Mouse (Mus musculus): ENCODE data around the gene Poc1a. TPM values are rescaled to one million over a fixed set of nuclear protein-coding genes. Genes with fewer than 3 reads are reported as not detected.

The Poc1a gene
- polyA plus RNA-seq (2017; shearing (Covaris generic)), result 2.5 TPM

DNA sequence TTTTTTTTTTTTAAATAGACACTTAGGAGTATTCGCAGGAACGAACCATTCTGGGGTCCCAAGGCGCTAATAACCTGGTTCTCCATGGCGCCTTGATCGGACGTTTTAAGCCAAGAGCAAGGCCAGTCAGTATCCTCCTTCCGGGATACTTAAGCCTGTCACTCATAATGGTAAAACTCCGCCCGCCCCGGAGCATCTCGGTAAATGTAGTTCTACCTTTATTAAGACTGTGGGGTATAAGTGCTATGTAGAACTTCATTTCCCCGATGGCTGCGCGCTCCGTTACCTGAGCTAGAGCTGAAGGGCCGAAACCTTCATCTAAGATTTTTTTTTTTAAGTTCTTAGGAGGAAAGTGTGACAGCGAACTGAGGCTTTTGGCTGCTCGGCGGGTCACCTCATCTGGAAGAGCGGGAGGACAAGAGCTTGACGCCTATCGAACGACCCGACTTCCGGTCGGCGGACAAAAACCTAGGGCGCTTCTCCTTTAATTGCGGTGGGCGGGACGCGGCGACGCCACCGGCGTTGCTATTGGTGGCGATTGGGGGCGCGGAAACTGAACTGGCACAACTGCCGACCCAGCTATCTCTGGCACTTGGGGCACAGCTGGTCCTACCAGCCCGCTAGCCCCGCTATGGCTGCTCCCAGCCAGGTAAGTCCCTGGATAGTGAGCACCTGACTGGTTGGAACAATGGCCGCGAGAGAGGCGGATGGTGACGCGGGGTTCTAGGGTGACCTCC lies at the start of gene Poc1a:
Gene Poc1a (plus strand): TSS at position 254 of the 737 bp plus-strand sequence.

DNA sequence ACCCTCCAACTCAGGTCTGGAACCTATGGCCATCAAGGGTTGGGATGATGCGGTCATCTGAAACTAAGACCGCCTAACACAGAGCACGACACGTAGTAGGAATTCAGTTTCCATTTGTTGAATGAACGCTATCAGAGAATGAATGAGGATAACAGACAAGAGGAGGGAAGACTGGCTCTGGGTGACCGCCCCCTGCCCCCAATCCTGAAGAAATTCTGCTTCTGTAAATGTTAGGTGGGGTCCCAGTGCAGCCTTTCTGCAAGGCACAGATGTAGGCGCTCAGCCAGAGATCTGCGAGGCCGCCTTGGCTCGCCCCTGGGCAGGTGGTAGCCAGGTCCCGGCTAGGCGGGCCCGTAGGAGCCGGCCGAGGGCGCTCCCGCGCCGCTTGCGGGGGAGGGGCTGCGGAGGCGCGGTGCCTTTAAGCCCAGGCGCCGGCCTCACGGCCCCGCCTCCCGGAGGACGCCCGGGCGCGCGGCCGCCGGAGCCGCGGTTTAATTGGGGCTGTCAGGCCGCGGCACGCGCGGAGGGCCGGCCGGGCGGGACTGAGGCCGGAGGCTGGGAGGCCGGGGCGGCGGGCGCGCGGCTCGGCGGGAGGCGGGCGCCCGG lies 87.4 kb downstream of the Poc1a start, which contains the start of gene Dusp7:
Gene Dusp7 (plus strand): TSS at position 521 of the 606 bp plus-strand sequence.

Other genes starting within 250 kb of the Poc1a start
- not detected for gene Col6a4, start 184.3 kb upstream of the Poc1a start, polyA plus RNA-seq (2017; shearing (Covaris generic))
- gene Glyctk, start 122.9 kb upstream of the Poc1a start, polyA plus RNA-seq (2017; shearing (Covaris generic)), result 2.6 TPM
- gene Wdr82, start 110.1 kb upstream of the Poc1a start, polyA plus RNA-seq (2017; shearing (Covaris generic)), result 49.7 TPM
- 46.1 TPM for gene Ppm1m, start 81.3 kb upstream of the Poc1a start, polyA plus RNA-seq (2017; shearing (Covaris generic))
- gene Twf2, start 78.0 kb upstream of the Poc1a start, polyA plus RNA-seq (2017; shearing (Covaris generic)), result 115 TPM
- not detected for gene Tlr9, start 58.5 kb upstream of the Poc1a start, polyA plus RNA-seq (2017; shearing (Covaris generic))
- 20.0 TPM for gene Alas1, start 32.4 kb upstream of the Poc1a start, polyA plus RNA-seq (2017; shearing (Covaris generic))
- 28.5 TPM for gene Dusp7, start 87.6 kb downstream of the Poc1a start, polyA plus RNA-seq (2017; shearing (Covaris generic))
- gene Rpl29, start 148.4 kb downstream of the Poc1a start, polyA plus RNA-seq (2017; shearing (Covaris generic)), result 701 TPM
- 28.6 TPM for gene Acy1, start 157.3 kb downstream of the Poc1a start, polyA plus RNA-seq (2017; shearing (Covaris generic))
- gene Abhd14b, start 166.4 kb downstream of the Poc1a start, polyA plus RNA-seq (2017; shearing (Covaris generic)), result 8.5 TPM
- 27.0 TPM for gene Abhd14a, start 166.6 kb downstream of the Poc1a start, polyA plus RNA-seq (2017; shearing (Covaris generic))
- gene Pcbp4, start 172.2 kb downstream of the Poc1a start, polyA plus RNA-seq (2017; shearing (Covaris generic)), result 16.2 TPM
- gene Gpr62, start 184.9 kb downstream of the Poc1a start, polyA plus RNA-seq (2017; shearing (Covaris generic)), result not detected
- 69.9 TPM for gene Rrp9, start 194.9 kb downstream of the Poc1a start, polyA plus RNA-seq (2017; shearing (Covaris generic))
- gene Parp3, start 195.9 kb downstream of the Poc1a start, polyA plus RNA-seq (2017; shearing (Covaris generic)), result 43.0 TPM
- gene Iqcf1, start 218.9 kb downstream of the Poc1a start, polyA plus RNA-seq (2017; shearing (Covaris generic)), result not detected
- gene Iqcf5, start 233.5 kb downstream of the Poc1a start, polyA plus RNA-seq (2017; shearing (Covaris generic)), result not detected